Mouse (Mus musculus) spleen, adult 2 months (tissue): Measurements from ENCODE around the gene Zfp775.

ENCODE experiments used
- CTCF ChIP-seq: fragments of 200-500 bp; IDR thresholded peaks from 2 replicates; pipeline ENCODE4 v1.5.1; 2011; ENCODE audit warnings: mild to moderate bottlenecking, inconsistent platforms; ENCODE audit not compliant: insufficient read depth, insufficient read length, insufficient replicate concordance; ENCODE audit errors: extremely low read depth
- POLR2A ChIP-seq: fragments of 200-500 bp; IDR thresholded peaks from 2 replicates; pipeline ENCODE4 v1.6.1; 2011; ENCODE audit warnings: low read depth, low read length, inconsistent platforms

GRCm38 (mm10) chr6:48573981-48574380 is 27.9 kb upstream of the Zfp775 start:
- TF ChIP-seq CTCF = no peak
- no peak for TF ChIP-seq POLR2A
